8 mouse cellular contexts compared by ENCODE assay signal in genomic region chr12:27604061-27604679, GRCm38 (mm10).
A peak's percentile ranks its signal among the peaks of the same experiment; 100 is the strongest.
DNase-seq lines count a peak whose midpoint lies in the region; ATAC-seq lines count a peak whose summit lies in the region.
"Had no signal": no experiment of that assay in that cellular context is flagged by ENCODE, and none has a peak within 500 bp of the region (broad histone marks: within the 10 kb centered on the region; RNA-seq: fewer than 3 reads in every experiment).

No protein-coding gene starts in this region.

- ATAC-seq in megakaryocyte, adult 5-6 weeks (ENCODE audit: poor library complexity, severe bottlenecking) = no peak
- no peak for ATAC-seq in megakaryocyte progenitor cell, adult 5-6 weeks (replicated peaks; ENCODE audit: poor library complexity)
- ATAC-seq: forebrain, embryonic 15.5 days had no signal

- peak; percentile 21 for DNase-seq in kidney, postnatal 14 days
- no peak for DNase-seq in kidney, postnatal 25 days
- peak; percentile 11 for DNase-seq in 3134 (ENCODE audit: extremely low read depth, insufficient read length, low spot score)
- DNase-seq in 3T3-L1 (ENCODE audit: low read depth, low spot score) = peak; percentile 89
- DNase-seq in gonadal fat pad, adult 2 months (ENCODE audit: low read depth) = peak; percentile 16

Comparison
In these comparisons a context has a peak if more than half of its experiments do, and no peak if none do; other contexts are left out.
1. DNase-seq: peak in kidney, postnatal 14 days (single experiment), 3134 (single experiment), 3T3-L1 (single experiment) and gonadal fat pad, adult 2 months (single experiment); none in kidney, postnatal 25 days (0 of 2).